Mouse (Mus musculus) liver, embryonic 14.5 days (tissue): ENCODE measurements around the gene Sh3gl3.

Experiments used
- CTCF ChIP-seq: IDR thresholded peaks from 2 replicates; pipeline ENCODE4 v1.5.1; 2016; ENCODE audit warnings: antibody characterized with exemption, low read depth, control low read depth
- EP300 ChIP-seq: IDR thresholded peaks from 2 replicates; pipeline ENCODE4 v1.6.1; 2016; ENCODE audit warnings: antibody characterized with exemption, low read depth

GRCm38 (mm10) chr7:82191604-82192003 is 18.0 kb downstream of the Sh3gl3 start:
- no peak for TF ChIP-seq CTCF
- no peak for TF ChIP-seq EP300
